Mouse (Mus musculus): ENCODE data around the gene Evl.
A peak's percentile ranks its signal among the peaks of the same experiment; 100 is the strongest.

DNA sequence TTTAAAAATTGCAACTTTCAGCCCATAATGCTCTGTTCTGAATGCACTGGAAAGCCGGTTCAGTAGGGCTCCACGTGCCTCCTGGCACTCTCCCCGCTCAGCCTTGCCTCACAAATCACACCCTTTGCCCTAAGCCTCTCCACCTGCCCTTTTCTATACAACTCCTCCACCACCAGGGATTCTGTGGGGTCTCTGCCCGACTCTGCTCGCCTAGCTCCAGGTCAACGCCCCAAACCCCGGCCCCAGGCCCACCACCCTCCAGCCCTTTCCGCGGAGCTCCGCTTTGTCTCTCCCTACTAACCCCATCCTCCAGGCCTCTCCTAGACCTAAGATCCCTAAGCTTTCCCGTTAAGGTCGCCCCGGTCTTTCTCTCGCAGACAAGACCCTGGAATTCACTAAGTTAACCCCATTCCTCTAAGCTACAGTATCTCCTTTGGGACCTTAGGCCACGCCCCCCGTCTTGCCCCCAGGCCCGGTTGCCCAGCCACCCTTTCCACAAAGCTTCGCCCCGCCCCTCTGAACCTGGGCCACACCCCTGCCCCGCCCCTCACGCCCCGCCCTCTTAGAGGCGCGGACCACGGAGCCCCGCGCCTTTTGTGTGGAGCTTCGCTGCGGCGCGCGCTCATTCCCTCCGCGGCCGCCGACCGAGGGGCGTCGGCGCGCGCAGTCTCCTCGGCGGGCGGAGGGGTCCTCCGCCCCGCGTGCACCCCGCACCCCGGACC lies at the start of gene Evl:
- TF ChIP-seq CTCF (IDR thresholded peaks at IDR 0.05; ENCODE audit: borderline replicate concordance, insufficient read depth, low read length) (no peak), POLR2A (IDR thresholded peaks at IDR 0.05; ENCODE audit: low read depth, low read length) (peak; percentile 78)
